Mouse (Mus musculus) spleen, adult 2 months (tissue): ENCODE measurements around the gene Aebp2.

Source experiments
- CTCF ChIP-seq: fragments of 200-500 bp; IDR thresholded peaks from 2 replicates; pipeline ENCODE4 v1.5.1; 2011; ENCODE audit warnings: mild to moderate bottlenecking, inconsistent platforms; ENCODE audit not compliant: insufficient read depth, insufficient read length, insufficient replicate concordance; ENCODE audit errors: extremely low read depth
- POLR2A ChIP-seq: fragments of 200-500 bp; IDR thresholded peaks from 2 replicates; pipeline ENCODE4 v1.6.1; 2011; ENCODE audit warnings: low read depth, low read length, inconsistent platforms

- TF ChIP-seq CTCF: no peak
- no peak for TF ChIP-seq POLR2A
Observed at GRCm38 (mm10) chr6:140655451-140655850, 33.0 kb downstream of the Aebp2 start.
